Mouse (Mus musculus) bone marrow, adult 2 months (tissue): ENCODE data around the gene Rhobtb1.

Experiments used
- CTCF ChIP-seq: fragments of 200-500 bp; IDR thresholded peaks from 2 replicates; pipeline ENCODE4 v1.5.1; 2011; ENCODE audit warnings: low read length, control low read depth; ENCODE audit not compliant: control insufficient read depth, insufficient read depth
- POLR2A ChIP-seq: fragments of 200-500 bp; IDR thresholded peaks from 2 replicates; pipeline ENCODE4 v1.6.1; 2011; ENCODE audit warnings: low read depth, mild to moderate bottlenecking, control low read depth, low read length, borderline replicate concordance; ENCODE audit not compliant: control insufficient read depth

- TF ChIP-seq POLR2A (no peak), CTCF (no peak)
Observed at GRCm38 (mm10) chr10:69211976-69212375, 60.7 kb downstream of the Rhobtb1 start.
